Mouse (Mus musculus): ENCODE measurements around the gene Dnah10. TPM values are rescaled to one million over a fixed set of nuclear protein-coding genes. Genes with fewer than 3 reads are reported as not detected.

Dnah10 gene
- polyA plus RNA-seq, 1 experiment = 0.38 TPM

DNA sequence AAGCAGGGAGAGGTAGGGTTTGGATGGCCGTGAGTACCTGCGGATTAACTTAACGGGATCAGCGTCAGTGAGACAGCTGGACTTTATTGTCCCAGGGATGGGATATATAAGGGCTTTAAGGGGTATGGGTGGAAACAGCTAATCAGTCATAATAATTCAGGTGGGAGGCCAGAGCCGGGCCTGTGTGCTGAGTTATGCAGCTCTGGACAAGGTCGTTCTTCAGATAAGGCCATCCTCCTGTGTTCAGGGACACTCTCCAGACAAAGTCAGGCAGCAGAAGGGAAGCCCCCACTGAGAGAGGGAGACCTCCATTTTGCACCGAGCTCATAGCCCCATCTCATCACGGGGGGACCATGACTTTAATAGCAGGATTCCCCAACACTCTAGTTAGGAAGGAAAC lies 56.8 kb downstream of the Dnah10 start:
- 89% methylated on average over 8 of the region's 8 CpGs for WGBS
- Histone ChIP-seq H3K27ac (ENCODE audit: control insufficient read depth, insufficient read depth, low read length) (no peak overlapping the region), H3K4me3 (ENCODE audit: control insufficient read depth, insufficient read depth, low read length) (no peak overlapping the region), H3K27me3 (ENCODE audit: control insufficient read depth, insufficient read depth, low read length) (no peaks in the 10 kb centered on the region), H3K36me3 (ENCODE audit: control insufficient read depth, insufficient read depth, low read length) (no peaks in the 10 kb centered on the region), H3K4me1 (replicated peaks; ENCODE audit: control insufficient read depth, insufficient read depth, low read length) (no peaks in the 10 kb centered on the region)
- TF ChIP-seq POLR2A (IDR thresholded peaks at IDR 0.05; ENCODE audit: control insufficient read depth, extremely low read depth, insufficient read depth, low read length, poor library complexity) (no peak), CTCF (IDR thresholded peaks at IDR 0.05; ENCODE audit: borderline replicate concordance, control insufficient read depth, extremely low read depth, insufficient read depth, low read length, poor library complexity) (no peak)
- DNase-seq = no peak

DNA sequence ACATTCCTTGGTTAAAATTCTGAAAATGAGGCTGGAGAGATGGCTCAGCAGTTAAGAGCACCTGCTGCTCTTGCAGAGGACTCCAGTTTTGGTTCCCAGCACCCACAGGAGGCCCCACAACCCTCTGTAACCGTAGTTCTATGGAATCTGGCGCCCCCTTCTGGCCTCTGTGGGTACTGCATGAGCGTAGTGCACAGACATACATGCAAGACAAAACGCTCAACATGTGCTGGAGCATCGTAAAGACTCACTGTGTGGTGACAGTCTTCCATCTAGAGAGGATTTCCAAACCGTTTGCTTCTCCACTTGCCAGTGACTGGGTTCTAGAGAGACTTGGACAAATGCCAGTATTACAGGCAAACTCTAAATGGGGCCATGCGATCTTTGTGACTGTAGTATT lies 60.8 kb downstream of the Dnah10 start:
- no peak for DNase-seq
- Histone ChIP-seq H3K4me1 (replicated peaks; ENCODE audit: control insufficient read depth, insufficient read depth, low read length) (no peaks in the 10 kb centered on the region), H3K27ac (ENCODE audit: control insufficient read depth, insufficient read depth, low read length) (no peak overlapping the region), H3K36me3 (ENCODE audit: control insufficient read depth, insufficient read depth, low read length) (no peaks in the 10 kb centered on the region), H3K27me3 (ENCODE audit: control insufficient read depth, insufficient read depth, low read length) (no peaks in the 10 kb centered on the region), H3K4me3 (ENCODE audit: control insufficient read depth, insufficient read depth, low read length) (no peak overlapping the region)
- WGBS = 85% methylated on average over 7 of the region's 7 CpGs
- TF ChIP-seq POLR2A (IDR thresholded peaks at IDR 0.05; ENCODE audit: control insufficient read depth, extremely low read depth, insufficient read depth, low read length, poor library complexity) (no peak), CTCF (IDR thresholded peaks at IDR 0.05; ENCODE audit: borderline replicate concordance, control insufficient read depth, extremely low read depth, insufficient read depth, low read length, poor library complexity) (peak; percentile 76; the same call in 1 of the 2 replicates)

DNA sequence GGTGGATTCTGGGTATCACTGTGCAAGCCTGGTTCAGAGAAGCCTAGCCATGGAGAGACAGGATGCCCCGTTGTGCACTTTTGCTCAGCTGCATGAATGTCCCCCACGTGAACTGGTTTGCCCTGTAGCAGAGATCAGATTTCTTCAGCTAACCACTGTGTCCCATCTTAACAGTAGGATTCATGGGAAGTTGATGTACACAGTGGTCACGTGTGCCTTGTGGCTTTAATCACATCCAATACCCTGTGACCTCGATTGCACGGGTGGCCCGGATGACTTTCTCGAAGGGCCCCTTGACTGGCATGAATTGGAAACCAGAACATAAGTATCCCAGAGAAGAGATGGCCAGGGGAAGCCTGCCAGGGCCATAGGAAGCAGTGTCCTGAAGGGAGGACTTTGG lies 67.2 kb downstream of the Dnah10 start:
- TF ChIP-seq CTCF (IDR thresholded peaks at IDR 0.05; ENCODE audit: borderline replicate concordance, control insufficient read depth, extremely low read depth, insufficient read depth, low read length, poor library complexity) = no peak
- no peak for TF ChIP-seq POLR2A (IDR thresholded peaks at IDR 0.05; ENCODE audit: control insufficient read depth, extremely low read depth, insufficient read depth, low read length, poor library complexity)
- no peak for DNase-seq
- Histone ChIP-seq H3K4me3 (ENCODE audit: control insufficient read depth, insufficient read depth, low read length) (no peak overlapping the region), H3K36me3 (ENCODE audit: control insufficient read depth, insufficient read depth, low read length) (no peaks in the 10 kb centered on the region), H3K4me1 (replicated peaks; ENCODE audit: control insufficient read depth, insufficient read depth, low read length) (no peaks in the 10 kb centered on the region), H3K27ac (ENCODE audit: control insufficient read depth, insufficient read depth, low read length) (no peak overlapping the region), H3K27me3 (ENCODE audit: control insufficient read depth, insufficient read depth, low read length) (no peaks in the 10 kb centered on the region)
- 88% methylated on average over 7 of the region's 7 CpGs for WGBS

DNA sequence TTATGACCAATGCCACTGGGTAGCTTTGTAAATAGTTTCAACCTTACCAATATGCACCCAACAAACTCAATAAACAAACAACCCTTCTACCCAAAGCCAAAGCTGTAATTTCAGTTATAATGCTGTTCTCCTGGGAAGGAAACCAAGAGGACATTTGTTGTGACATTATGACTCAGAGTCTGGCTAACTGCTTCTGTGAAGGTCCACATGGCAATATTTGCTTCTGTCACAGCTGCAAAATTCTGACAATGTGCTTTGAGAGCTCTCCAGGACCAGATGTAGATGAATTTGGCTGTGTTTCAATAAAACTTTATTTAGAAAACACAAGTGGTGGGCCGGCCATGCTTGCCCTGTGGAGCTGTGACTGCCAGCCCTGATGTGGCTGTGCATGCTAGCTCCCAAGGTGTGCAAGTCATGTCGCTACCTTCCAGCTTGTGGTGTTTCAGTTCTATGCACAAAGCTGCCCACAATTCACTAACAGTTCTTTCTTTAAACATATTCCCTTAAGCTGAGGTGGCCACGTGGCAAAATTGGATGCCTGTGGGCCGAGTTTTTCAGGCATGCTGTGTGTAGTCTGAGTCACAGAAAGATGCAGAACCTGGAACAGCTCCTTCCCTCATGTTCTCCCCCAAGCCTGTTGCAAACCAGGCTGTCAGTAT lies 85.0 kb downstream of the Dnah10 start:
- no peaks in the 10 kb centered on the region for H3K36me3 ChIP-seq (ENCODE audit: control insufficient read depth, insufficient read depth, low read length)
- no peak overlapping the region for H3K27ac ChIP-seq (ENCODE audit: control insufficient read depth, insufficient read depth, low read length)
- no peak for TF ChIP-seq POLR2A (IDR thresholded peaks at IDR 0.05; ENCODE audit: control insufficient read depth, extremely low read depth, insufficient read depth, low read length, poor library complexity)
- no peak for TF ChIP-seq CTCF (IDR thresholded peaks at IDR 0.05; ENCODE audit: borderline replicate concordance, control insufficient read depth, extremely low read depth, insufficient read depth, low read length, poor library complexity)
- no peaks in the 10 kb centered on the region for H3K27me3 ChIP-seq (ENCODE audit: control insufficient read depth, insufficient read depth, low read length)
- H3K4me3 ChIP-seq (ENCODE audit: control insufficient read depth, insufficient read depth, low read length) = no peak overlapping the region
- 88% methylated on average over 4 of the region's 4 CpGs for WGBS
- no peaks in the 10 kb centered on the region for H3K4me1 ChIP-seq (replicated peaks; ENCODE audit: control insufficient read depth, insufficient read depth, low read length)
- no peak for DNase-seq

DNA sequence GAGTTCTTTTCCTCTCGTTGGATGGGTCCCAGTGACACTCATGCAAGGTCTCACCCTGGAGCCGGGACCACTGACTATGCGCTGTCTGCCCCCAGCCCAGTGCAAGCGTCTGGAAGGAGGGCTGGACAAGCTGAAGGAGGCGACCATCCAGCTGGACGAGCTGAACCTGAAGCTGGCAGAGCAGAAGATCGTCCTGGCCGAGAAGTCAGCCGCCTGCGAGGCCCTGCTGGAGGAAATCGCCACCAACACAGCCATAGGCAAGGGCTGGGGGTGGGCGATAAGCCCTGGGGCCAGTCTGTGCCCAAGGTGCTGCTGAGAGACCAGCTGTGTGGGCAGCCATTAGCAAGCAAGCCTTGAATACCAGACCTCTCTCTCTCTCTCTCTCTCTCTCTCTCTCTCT lies 87.6 kb downstream of the Dnah10 start:
- DNase-seq = no peak
- Histone ChIP-seq H3K4me3 (ENCODE audit: control insufficient read depth, insufficient read depth, low read length) (no peak overlapping the region), H3K27me3 (ENCODE audit: control insufficient read depth, insufficient read depth, low read length) (no peaks in the 10 kb centered on the region), H3K27ac (ENCODE audit: control insufficient read depth, insufficient read depth, low read length) (no peak overlapping the region), H3K4me1 (replicated peaks; ENCODE audit: control insufficient read depth, insufficient read depth, low read length) (no peaks in the 10 kb centered on the region), H3K36me3 (ENCODE audit: control insufficient read depth, insufficient read depth, low read length) (no peaks in the 10 kb centered on the region)
- WGBS = 87% methylated on average over 12 of the region's 12 CpGs
- no peak for TF ChIP-seq CTCF (IDR thresholded peaks at IDR 0.05; ENCODE audit: borderline replicate concordance, control insufficient read depth, extremely low read depth, insufficient read depth, low read length, poor library complexity)
- no peak for TF ChIP-seq POLR2A (IDR thresholded peaks at IDR 0.05; ENCODE audit: control insufficient read depth, extremely low read depth, insufficient read depth, low read length, poor library complexity)

DNA sequence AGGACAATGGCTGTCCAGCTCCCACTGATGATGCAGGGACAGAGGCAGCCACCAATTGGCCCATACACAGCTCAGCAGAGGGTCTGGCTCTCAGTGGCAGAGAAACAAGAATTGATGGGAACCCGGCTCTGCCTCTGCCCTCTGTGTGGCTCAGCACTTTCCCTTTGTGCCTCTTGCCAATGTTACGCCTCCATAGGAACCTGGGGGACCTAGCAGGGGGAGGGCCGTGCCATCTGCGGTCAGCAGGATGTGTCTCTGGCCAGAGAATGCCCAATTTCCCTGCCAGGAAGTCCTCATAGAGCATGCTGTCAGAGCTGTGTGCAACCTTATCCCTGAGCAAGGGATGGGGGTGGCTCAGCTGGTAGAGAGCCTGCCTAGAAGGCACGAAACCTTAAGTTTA lies 89.9 kb downstream of the Dnah10 start:
- Histone ChIP-seq H3K4me1 (replicated peaks; ENCODE audit: control insufficient read depth, insufficient read depth, low read length) (no peaks in the 10 kb centered on the region), H3K27ac (ENCODE audit: control insufficient read depth, insufficient read depth, low read length) (no peak overlapping the region), H3K27me3 (ENCODE audit: control insufficient read depth, insufficient read depth, low read length) (no peaks in the 10 kb centered on the region), H3K36me3 (ENCODE audit: control insufficient read depth, insufficient read depth, low read length) (no peaks in the 10 kb centered on the region), H3K4me3 (ENCODE audit: control insufficient read depth, insufficient read depth, low read length) (no peak overlapping the region)
- TF ChIP-seq POLR2A (IDR thresholded peaks at IDR 0.05; ENCODE audit: control insufficient read depth, extremely low read depth, insufficient read depth, low read length, poor library complexity) (no peak), CTCF (IDR thresholded peaks at IDR 0.05; ENCODE audit: borderline replicate concordance, control insufficient read depth, extremely low read depth, insufficient read depth, low read length, poor library complexity) (no peak)
- 58% methylated on average over 5 of the region's 5 CpGs for WGBS
- DNase-seq = no peak

DNA sequence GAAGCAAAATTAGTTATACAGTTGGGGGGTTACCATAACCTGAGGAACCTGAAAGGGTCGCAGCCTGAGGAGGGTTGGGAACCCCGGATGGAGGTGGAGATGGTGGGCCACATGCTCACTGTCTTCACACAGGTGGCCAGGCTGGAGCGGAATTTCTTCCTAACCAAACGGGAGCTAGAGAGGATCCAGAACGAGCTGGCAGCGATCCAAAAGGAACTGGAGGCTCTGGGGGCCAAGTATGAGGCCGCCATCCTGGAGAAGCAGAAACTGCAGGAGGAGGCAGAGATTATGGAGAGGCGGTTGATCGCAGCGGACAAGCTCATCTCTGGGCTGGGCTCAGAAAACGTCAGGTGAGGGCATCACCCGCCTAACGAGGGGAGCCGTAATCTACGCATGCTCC lies 92.2 kb downstream of the Dnah10 start:
- H3K27ac ChIP-seq (ENCODE audit: control insufficient read depth, insufficient read depth, low read length) = no peak overlapping the region
- no peaks in the 10 kb centered on the region for H3K36me3 ChIP-seq (ENCODE audit: control insufficient read depth, insufficient read depth, low read length)
- H3K4me1 ChIP-seq (replicated peaks; ENCODE audit: control insufficient read depth, insufficient read depth, low read length) = no peaks in the 10 kb centered on the region
- H3K4me3 ChIP-seq (ENCODE audit: control insufficient read depth, insufficient read depth, low read length) = no peak overlapping the region
- no peak for TF ChIP-seq CTCF (IDR thresholded peaks at IDR 0.05; ENCODE audit: borderline replicate concordance, control insufficient read depth, extremely low read depth, insufficient read depth, low read length, poor library complexity)
- no peak for TF ChIP-seq POLR2A (IDR thresholded peaks at IDR 0.05; ENCODE audit: control insufficient read depth, extremely low read depth, insufficient read depth, low read length, poor library complexity)
- H3K27me3 ChIP-seq (ENCODE audit: control insufficient read depth, insufficient read depth, low read length) = no peaks in the 10 kb centered on the region
- DNase-seq = no peak
- 91% methylated on average over 15 of the region's 15 CpGs for WGBS

All from thymus, adult 2 months (tissue).